Mouse (Mus musculus) gastrocnemius, postnatal 36 days (tissue): ENCODE measurements around the gene Capza2. TPM values are rescaled to one million over a fixed set of nuclear protein-coding genes. Genes with fewer than 3 reads are reported as not detected.

Experiments used
- DNase-seq, 2 experiments: peaks; one replicate each; pipeline ENCODE4 v3.0.0; 2022
- intact Hi-C: fragments of 180-260 bp; cut with DNase I; formaldehyde crosslinking; loops from one replicate; pipeline ENCODE4 v1.15.1; 2025
- long read RNA-seq, 2 experiments: library from polyadenylated mRNA; stranded (forward); transcript quantifications; one replicate each; pipeline ENCODE4 v2.0.0; 2021
- total RNA-seq, 2 experiments: library from RNA; stranded (reverse); gene quantifications; 2 replicates each; pipeline ENCODE4 v1.2.3; 2021

The Capza2 gene
- total RNA-seq: 100 to 1,000 TPM; 299 to 306 TPM
- long read RNA-seq, experiment 1, transcript Capza2-201 (10 exons, 2,537 nt): major isoform, 623 of 670 reads
- long read RNA-seq, experiment 1, partial matches to known transcripts: 32 of 670 reads
- long read RNA-seq, experiment 1, other reads (novel, unspliced or antisense): 10 of 670 reads
- long read RNA-seq, experiment 2, transcript Capza2-202 (10 exons, 1,046 nt): minor isoform, 7 of 805 reads
- long read RNA-seq, experiment 2, transcript Capza2-201 (10 exons, 2,537 nt): major isoform, 749 of 805 reads
- long read RNA-seq, experiment 2, partial matches to known transcripts: 12 of 805 reads
- long read RNA-seq, experiment 2, other reads (novel, unspliced or antisense): 34 of 805 reads

- intact Hi-C loops: no loop called here
- DNase-seq: no peak
These were observed at the start of gene Capza2 for GRCm38 (mm10) chr6:17635615-17636284. Gene Capza2 (plus strand): TSS chr6:17636234.

GRCm38 (mm10) chr6:17589049-17589952 is 46.7 kb upstream of the Capza2 start:
- intact Hi-C loops: loop anchor here (2.0 to 5.0 kb wide), 3 partner anchors 127 to 482 kb away; partner anchors contain the start of gene Met

DNA sequence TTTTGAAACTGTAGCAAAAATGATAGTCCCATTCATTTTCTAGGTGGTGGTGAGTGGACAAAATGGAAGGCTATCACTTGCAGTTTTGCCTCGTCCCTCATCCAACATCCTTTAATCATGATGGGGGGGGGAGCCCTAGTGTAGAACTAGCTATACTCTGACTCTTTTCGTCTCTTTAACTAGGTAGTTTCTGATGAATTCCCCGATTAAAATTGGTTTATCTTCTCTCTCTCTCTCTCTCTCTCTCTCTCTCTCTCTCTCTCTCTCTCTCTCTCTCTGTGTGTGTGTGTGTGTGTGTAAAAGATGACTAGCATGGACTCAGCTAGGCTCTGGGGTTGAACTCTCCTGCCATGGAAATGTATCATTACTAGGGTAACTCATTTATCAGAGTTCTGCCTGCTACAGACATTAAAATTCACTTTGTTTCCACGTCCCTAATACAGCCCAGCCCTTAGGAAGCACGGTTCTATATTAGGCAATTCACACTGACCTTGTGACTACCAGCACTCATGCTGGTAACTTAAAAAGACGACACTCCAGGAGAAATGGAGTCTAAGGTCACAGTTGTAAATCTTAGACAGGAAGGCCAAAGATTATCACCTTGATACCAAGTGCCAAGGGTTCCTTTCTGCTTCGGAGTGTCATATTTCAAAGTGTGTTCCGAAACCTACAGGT is 45.9 kb upstream of the Capza2 start:
- intact Hi-C loops: loop anchor here (2.0 to 5.0 kb wide), 3 partner anchors 128 to 483 kb away; partner anchors contain the start of gene Met
- no peak for DNase-seq

More at GRCm38 (mm10) chr6:17589049-17589952, 46.7 kb upstream of the Capza2 start:
- DNase-seq: peak; percentile 61 to 66

DNA sequence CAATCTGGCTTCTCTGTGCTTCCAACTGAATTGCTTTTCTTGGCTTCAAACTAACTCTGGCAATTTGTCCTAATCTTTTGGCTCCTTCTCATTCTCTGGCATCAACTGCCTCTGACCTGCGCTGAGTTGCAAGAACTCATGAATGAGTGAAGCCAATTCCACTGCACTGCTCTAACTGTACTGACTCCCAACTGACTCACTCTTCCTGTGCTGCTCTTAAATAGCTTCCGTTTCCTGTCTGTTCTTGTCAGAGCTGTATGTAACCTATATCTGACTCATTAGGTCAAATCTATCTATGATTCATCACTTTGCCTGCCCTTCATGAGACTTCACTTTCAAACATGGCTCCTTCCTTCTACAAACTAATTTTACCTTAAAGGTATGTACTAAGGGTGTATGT is 42.1 kb upstream of the Capza2 start:
- intact Hi-C loops: no loop called here
- DNase-seq: no peak

DNA sequence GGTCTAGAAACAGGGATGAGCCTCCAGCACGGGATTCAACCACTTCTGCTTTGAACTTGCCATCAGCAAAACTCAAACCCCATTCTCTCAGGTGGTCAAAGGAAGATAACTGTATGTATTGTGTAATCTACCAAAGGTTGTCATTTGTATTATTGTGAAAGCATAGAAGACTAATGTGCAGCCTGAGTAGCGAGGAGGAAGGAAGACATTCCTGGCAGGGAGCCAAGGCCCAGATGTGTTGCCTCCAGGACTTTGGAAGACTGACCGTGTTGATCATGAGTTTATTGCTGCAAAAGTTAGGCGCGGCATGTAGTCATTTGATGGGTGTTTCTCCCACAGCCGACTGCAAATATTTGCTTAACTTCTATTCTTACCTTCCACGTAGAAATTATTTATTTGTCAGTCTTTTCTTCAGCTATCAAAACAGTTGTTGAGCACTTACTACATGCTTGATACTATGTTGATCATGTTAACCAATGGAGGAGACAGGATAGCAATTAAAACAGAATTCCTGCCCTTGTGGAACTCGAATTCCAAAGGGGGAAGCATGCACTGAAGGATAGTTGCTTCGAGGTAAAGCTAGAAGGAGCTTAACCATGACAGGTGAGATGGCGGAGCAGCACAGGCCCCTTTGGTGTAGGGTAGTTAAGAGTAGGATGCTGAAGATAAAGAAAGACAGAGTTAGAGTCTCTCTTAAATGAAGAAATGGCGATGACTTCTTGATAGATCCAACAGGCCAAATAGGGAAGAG is 40.1 kb upstream of the Capza2 start:
- no peak for DNase-seq
- intact Hi-C loops: no loop called here

DNA sequence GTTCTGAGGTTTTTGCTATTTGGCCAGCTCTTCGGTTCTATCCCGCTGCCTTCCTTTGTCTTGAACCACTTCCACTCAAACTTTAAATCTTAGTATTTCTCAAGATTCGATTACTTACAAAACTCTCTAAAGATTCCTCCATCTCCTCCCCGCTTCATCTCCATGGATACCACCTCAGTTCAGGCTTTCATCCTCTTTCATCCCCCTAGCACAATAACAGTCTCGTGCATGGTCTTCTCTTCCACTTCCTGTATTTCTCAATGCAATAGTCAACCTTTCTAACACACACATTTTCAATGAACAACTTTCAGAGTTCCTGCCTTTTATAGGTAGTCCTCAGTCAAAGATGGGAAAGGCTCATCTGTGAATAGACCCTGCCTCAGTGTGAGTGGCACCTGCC is 36.7 kb upstream of the Capza2 start:
- intact Hi-C loops: no loop called here

DNA sequence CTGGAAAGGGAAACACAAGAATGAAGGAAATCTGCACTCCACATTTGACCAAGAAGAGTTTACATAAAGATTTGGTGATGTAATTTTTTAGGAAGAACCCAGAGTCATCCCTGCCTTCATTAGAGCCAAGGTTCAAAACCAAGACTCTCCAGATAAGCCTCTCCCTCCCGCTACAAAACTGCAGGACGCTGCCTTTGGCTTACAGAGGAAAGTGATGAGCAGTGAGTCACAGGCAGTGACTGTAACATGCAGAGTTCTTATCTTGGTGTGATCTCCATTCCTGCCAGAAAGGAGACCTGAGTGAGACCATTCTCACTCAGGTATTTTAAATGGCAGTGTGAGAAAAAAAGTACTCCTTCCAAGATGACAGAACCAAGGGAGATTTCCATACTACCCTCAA is 34.5 kb upstream of the Capza2 start:
- DNase-seq: no peak
- intact Hi-C loops: no loop called here

More for the DNA sequence above, 36.7 kb upstream of the Capza2 start:
- no peak for DNase-seq

- intact Hi-C loops: no loop called here
- DNase-seq: no peak
These were observed 29.1 kb upstream of the Capza2 start for GRCm38 (mm10) chr6:17606915-17607314.

- intact Hi-C loops: no loop called here
- no peak for DNase-seq
These were observed 24.6 kb upstream of the Capza2 start for GRCm38 (mm10) chr6:17611352-17612010.

GRCm38 (mm10) chr6:17612652-17613051 is 23.4 kb upstream of the Capza2 start:
- DNase-seq: no peak
- intact Hi-C loops: no loop called here

- DNase-seq: no peak
- intact Hi-C loops: no loop called here
These were observed 15.2 kb upstream of the Capza2 start for GRCm38 (mm10) chr6:17620823-17621222.

DNA sequence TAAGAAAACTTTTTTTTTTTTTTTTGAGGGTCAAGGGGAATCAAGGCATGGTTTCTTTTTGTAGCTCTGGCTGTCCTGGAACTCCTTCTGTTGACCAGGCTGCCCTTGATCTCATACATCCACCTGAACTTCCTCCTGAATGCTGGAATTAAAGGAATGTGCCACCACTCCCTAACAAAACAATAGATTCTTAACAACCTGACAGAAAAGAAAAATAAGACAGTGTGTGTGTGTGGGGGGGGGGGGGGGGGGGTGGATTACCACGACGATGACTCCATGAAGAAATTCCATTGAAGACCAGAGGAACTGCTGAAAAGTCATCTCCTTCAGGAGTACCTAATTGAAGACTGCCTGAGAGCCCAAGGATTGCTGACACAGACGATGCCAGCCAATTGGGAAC is 14.6 kb upstream of the Capza2 start:
- intact Hi-C loops: no loop called here
- DNase-seq: no peak

- DNase-seq: no peak
- intact Hi-C loops: no loop called here
These were observed 7.2 kb upstream of the Capza2 start for GRCm38 (mm10) chr6:17628701-17629455.

GRCm38 (mm10) chr6:17629756-17630155 is 6.3 kb upstream of the Capza2 start:
- intact Hi-C loops: no loop called here
- DNase-seq: no peak

DNA sequence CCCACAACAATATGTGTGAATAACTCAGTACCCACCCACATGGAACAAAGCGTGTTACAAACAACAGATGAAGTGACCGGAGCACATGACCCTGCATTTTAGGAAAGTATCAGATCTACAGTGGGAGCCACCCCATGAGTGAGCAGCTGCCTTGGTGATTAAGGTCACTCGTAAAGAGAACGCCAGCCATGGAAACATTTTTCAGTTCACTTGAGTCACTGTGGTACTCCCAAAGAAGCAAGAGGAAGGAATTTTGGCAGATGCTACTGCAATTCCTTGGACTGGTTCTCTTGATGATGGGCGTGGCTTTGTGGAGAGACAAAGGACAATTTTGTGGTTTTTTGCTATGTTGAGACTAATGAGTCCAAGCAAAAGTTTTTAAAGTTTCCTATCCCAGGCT is 4.4 kb upstream of the Capza2 start:
- intact Hi-C loops: no loop called here
- peak in 1 of 2 experiments; percentile 13 for DNase-seq

DNA sequence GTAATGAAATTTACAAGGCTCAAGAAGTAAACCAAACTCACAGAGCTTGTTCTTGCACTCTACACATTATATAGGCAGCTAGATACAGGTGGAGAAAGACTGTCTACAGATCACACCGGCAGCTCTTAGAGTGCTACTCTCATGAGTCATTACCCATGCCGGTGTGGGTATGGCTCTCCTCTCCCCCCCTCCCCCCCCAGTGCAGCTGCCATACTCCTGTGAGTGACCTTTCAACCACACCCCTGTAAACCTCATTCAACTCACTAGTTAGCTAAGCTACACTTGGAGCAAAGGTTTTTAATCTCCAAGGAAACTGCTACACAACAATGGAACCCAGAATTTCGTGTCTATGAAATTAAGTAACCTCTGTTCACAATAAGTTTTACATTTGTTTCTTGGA is 2.2 kb upstream of the Capza2 start:
- intact Hi-C loops: no loop called here
- DNase-seq: no peak

DNA sequence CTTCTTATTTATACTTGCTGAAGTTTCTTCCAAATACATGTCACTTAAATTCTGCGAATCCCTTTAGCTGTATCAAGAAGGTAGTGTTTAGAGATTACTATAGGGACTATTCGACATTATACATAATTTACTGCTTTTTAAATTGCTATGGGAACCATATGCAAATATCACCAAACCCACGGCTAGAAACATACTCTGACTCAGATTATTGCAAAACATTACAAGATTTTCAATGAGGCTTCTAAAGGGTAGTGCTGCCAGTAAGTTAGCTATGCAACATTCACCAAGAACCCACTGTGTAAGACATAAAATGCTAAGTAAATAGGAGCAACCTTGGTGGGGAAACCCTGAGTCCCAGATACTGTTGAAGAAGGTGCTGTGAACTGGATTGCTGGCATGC is 1.0 kb upstream of the Capza2 start:
- intact Hi-C loops: no loop called here

DNA sequence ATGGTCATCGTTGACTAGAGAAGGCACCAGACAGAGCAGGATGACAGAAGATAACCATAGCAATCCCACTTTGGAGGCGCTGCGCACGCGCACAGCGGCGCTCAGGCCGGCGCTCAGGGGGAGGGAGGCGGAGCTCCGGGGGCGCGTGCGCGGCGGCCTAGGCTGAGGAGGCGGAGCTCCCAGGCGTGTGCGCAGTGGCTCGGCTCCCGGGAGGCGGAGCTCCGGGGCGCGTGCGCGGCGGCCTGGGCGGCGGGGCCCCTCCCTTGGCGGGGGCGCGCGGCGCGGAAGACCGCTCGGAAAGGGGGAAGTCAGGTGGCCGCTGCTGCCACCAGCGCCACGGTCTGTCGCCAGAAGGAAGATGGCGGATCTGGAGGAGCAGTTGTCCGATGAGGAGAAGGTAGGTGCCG is 733 bp downstream of the Capza2 start:
- DNase-seq: peak; percentile 91 to 93
- intact Hi-C loops: no loop called here

More for the DNA sequence above, 1.0 kb upstream of the Capza2 start:
- no peak for DNase-seq
